Mouse (Mus musculus) liver, embryonic 14.5 days (tissue): ENCODE measurements around the gene Slc25a40. TPM values are rescaled to one million over a fixed set of nuclear protein-coding genes. Genes with fewer than 3 reads are reported as not detected.

ENCODE experiments used
- ATAC-seq: fragments of 200-750 bp; cut with Nextera tagmentation; 2 replicates; pipeline ENCODE4 v1.8.0; 2017; ENCODE audit warnings: moderate number of reproducible peaks, mild to moderate bottlenecking, moderate library complexity; ENCODE audit not compliant: insufficient read depth
- DNase-seq, 3 experiments: peaks; one replicate each; pipeline ENCODE4 v3.0.0-alpha.2; 2012 to 2013; ENCODE audit warnings: low read depth in 3 of 3, low spot score in 3 of 3
- H3K27ac ChIP-seq: fragments of 300-500 bp; sonication (generic); 2 replicates; pipeline ENCODE4 v1.5.1; 2014; ENCODE audit warnings: moderate library complexity, mild to moderate bottlenecking, control low read depth, inconsistent platforms
- H3K27me3 ChIP-seq: fragments of 300-500 bp; sonication (generic); 2 replicates; pipeline ENCODE4 v1.6.1; 2014; ENCODE audit warnings: mild to moderate bottlenecking, low read length, moderate library complexity; ENCODE audit not compliant: control insufficient read depth, insufficient read depth
- H3K36me3 ChIP-seq: fragments of 300-500 bp; sonication (generic); replicated peaks from 2 replicates; pipeline ENCODE4 v1.6.1; 2014; ENCODE audit warnings: low read depth; ENCODE audit not compliant: control insufficient read depth, insufficient read depth
- H3K4me1 ChIP-seq, 2 experiments: fragments of 200-500 bp in 1 of 2; fragments of 300-500 bp in 1 of 2; sonication (generic) in 1 of 2; replicated peaks; 2 replicates each; pipeline ENCODE4 v1.6.1; 2012 to 2014; ENCODE audit warnings: antibody characterized with exemption in 1 of 2, inconsistent platforms in 1 of 2, low read length in 1 of 2; ENCODE audit not compliant: control insufficient read depth in 2 of 2, insufficient read depth in 2 of 2
- H3K4me2 ChIP-seq: fragments of 300-500 bp; sonication (generic); 2 replicates; pipeline ENCODE4 v1.6.1; 2014; ENCODE audit warnings: low read depth, mild to moderate bottlenecking, control low read depth, moderate library complexity
- H3K4me3 ChIP-seq, 2 experiments: fragments of 200-500 bp in 1 of 2; fragments of 300-500 bp in 1 of 2; sonication (generic) in 1 of 2; 2 replicates each; pipeline ENCODE4 v1.5.1; 2012 to 2014; ENCODE audit warnings: low read depth in 2 of 2, low read length in 2 of 2, mild to moderate bottlenecking in 2 of 2, control low read depth in 1 of 2, inconsistent platforms in 1 of 2, moderate library complexity in 1 of 2; ENCODE audit not compliant: insufficient read depth in 1 of 2
- H3K9ac ChIP-seq: fragments of 300-500 bp; sonication (generic); replicated peaks from 2 replicates; pipeline ENCODE4 v1.6.1; 2014; ENCODE audit warnings: mild to moderate bottlenecking, control low read depth, moderate library complexity
- H3K9me3 ChIP-seq: fragments of 300-500 bp; sonication (generic); 2 replicates; pipeline ENCODE4 v1.6.1; 2016; ENCODE audit warnings: low read length, mixed read lengths; ENCODE audit not compliant: control insufficient read depth
- CTCF ChIP-seq: IDR thresholded peaks from 2 replicates; pipeline ENCODE4 v1.5.1; 2016; ENCODE audit warnings: antibody characterized with exemption, low read depth, control low read depth
- EP300 ChIP-seq: IDR thresholded peaks from 2 replicates; pipeline ENCODE4 v1.6.1; 2016; ENCODE audit warnings: antibody characterized with exemption, low read depth
- WGBS: fragments of 180-500 bp; shearing (Covaris S2); extraction: QIAGEN DNeasy Blood & Tissue Kit; methylation state at CpG from one replicate; pipeline ENCODE4 v1.1.7; 2014; ENCODE audit not compliant: insufficient replicate concordance; 5-methylcytosine and 5-hydroxymethylcytosine counted together
- polyA plus RNA-seq, 2 experiments: library from polyadenylated mRNA; depleted of rRNA in 1 of 2; stranded (reverse) in 1 of 2; unstranded in 1 of 2; fragments of >200 nt; fragmentation: Nextera tagmentation in 1 of 2; extraction: Ambion mirVana in 1 of 2; gene quantifications; 2 replicates each; pipeline versions ENCODE4 v1.2.1 to v1.2.3; 2012 to 2014

Slc25a40 gene
- polyA plus RNA-seq, 2 experiments = 3.4 to 3.7 TPM

- ATAC-seq (peak; percentile 64; the same call in 1 of the 2 replicates), DNase-seq (peak; percentile 26 to 54 (median 32))
- 1% methylated on average over 40 of the region's 40 CpGs for WGBS
- Histone ChIP-seq H3K36me3 (peaks cover 15% of the 10 kb centered on the region), H3K4me2 (peak overlapping the region; percentile 72), H3K27ac (no peak overlapping the region), H3K4me3 (peak overlapping the region; percentile 81 to 94), H3K27me3 (no peaks in the 10 kb centered on the region), H3K9me3 (no peaks in the 10 kb centered on the region), H3K4me1 (peaks cover 6 to 15% of the 10 kb centered on the region in 2 experiments), H3K9ac (peak overlapping the region; percentile 81)
- no peak; the same call in 1 of the 2 replicates for TF ChIP-seq CTCF
- no peak for TF ChIP-seq EP300
These were observed 580 bp downstream of the Slc25a40 start for GRCm38 (mm10) chr5:8422932-8423928.

DNA sequence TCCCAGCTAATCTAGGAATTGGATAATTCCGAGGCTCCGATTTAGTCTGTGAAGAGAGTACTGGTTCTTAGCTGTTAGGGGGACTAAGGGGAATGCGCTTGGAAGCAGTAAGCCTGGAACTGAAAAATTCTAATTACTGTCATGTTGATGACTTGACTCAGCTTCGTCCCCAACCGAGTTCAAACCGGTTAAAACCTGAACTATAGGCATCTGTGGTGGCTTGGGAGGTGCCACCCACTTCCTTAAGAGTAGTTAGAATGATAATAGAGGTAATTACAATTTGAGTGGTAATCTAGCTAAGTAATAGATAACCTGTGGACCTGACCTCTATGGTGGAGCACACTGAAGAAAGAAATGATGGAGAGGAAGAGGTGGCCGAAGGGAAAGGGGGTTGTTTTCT lies 1.5 kb downstream of the Slc25a40 start:
- TF ChIP-seq CTCF = no peak
- no peak for TF ChIP-seq EP300
- H3K36me3 ChIP-seq = peaks cover 15% of the 10 kb centered on the region
- H3K4me2 ChIP-seq = peak overlapping the region; percentile 72
- DNase-seq (peak; percentile 17 to 47 (median 20)), ATAC-seq (no peak)
- H3K9me3 ChIP-seq = no peaks in the 10 kb centered on the region
- no peak overlapping the region for H3K27ac ChIP-seq
- H3K4me1 ChIP-seq = peaks cover 6 to 15% of the 10 kb centered on the region in 2 experiments
- peak overlapping the region; percentile 81 for H3K9ac ChIP-seq
- peak overlapping the region; percentile 81 to 94 for H3K4me3 ChIP-seq
- H3K27me3 ChIP-seq = no peaks in the 10 kb centered on the region
- WGBS = 25% methylated on average over 7 of the region's 7 CpGs

GRCm38 (mm10) chr5:8425899-8426298 lies 3.2 kb downstream of the Slc25a40 start:
- peaks cover under 1% of the 10 kb centered on the region for H3K36me3 ChIP-seq
- H3K9ac ChIP-seq = no peak overlapping the region
- TF ChIP-seq EP300 = no peak
- no peak for TF ChIP-seq CTCF
- H3K9me3 ChIP-seq = no peaks in the 10 kb centered on the region
- H3K4me3 ChIP-seq = no peak overlapping the region
- H3K27ac ChIP-seq = no peak overlapping the region
- peaks cover 6 to 15% of the 10 kb centered on the region in 2 experiments for H3K4me1 ChIP-seq
- DNase-seq (no peak), ATAC-seq (no peak)
- no peak overlapping the region for H3K4me2 ChIP-seq
- WGBS = 42% methylated on average over 5 of the region's 5 CpGs
- no peaks in the 10 kb centered on the region for H3K27me3 ChIP-seq

- ATAC-seq = no peak
- WGBS = 81% methylated on average over 5 of the region's 5 CpGs
These were observed 15.0 kb downstream of the Slc25a40 start for GRCm38 (mm10) chr5:8437481-8438156.

DNA sequence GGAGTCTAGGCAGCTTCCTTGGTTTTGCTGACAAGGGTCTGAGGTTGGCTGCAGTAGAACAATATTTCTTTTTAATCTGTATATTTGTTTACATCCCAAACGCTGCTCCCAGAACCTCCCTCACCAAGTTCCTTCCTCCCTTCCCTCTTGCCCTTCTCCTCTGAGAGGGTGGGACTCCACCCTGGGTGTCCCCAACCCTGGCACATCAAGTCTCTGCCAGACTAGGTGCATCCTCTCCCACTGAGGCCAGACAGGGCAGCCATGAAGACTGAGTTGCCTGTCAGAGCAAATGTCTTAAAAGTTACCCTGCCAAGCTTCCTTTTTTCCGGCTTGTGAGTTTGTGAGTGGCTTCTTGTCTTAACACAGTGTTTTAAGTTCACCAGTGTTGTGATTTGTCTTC lies 16.4 kb downstream of the Slc25a40 start:
- no peak overlapping the region for H3K27ac ChIP-seq
- WGBS = 44% methylated on average over 2 of the region's 2 CpGs

More at GRCm38 (mm10) chr5:8437481-8438156, 15.0 kb downstream of the Slc25a40 start:
- no peak overlapping the region for H3K27ac ChIP-seq
- no peak for TF ChIP-seq EP300
- no peak for TF ChIP-seq CTCF
- no peak overlapping the region for H3K4me2 ChIP-seq
- no peak overlapping the region for H3K4me3 ChIP-seq
- no peak for DNase-seq
- no peaks in the 10 kb centered on the region for H3K4me1 ChIP-seq
- no peaks in the 10 kb centered on the region for H3K27me3 ChIP-seq
- no peak overlapping the region for H3K9ac ChIP-seq
- H3K36me3 ChIP-seq = no peaks in the 10 kb centered on the region
- no peaks in the 10 kb centered on the region for H3K9me3 ChIP-seq

More for the DNA sequence above, 16.4 kb downstream of the Slc25a40 start:
- Histone ChIP-seq H3K36me3 (no peaks in the 10 kb centered on the region), H3K4me2 (no peak overlapping the region), H3K4me3 (no peak overlapping the region), H3K9ac (no peak overlapping the region), H3K4me1 (no peaks in the 10 kb centered on the region), H3K9me3 (no peaks in the 10 kb centered on the region), H3K27me3 (no peaks in the 10 kb centered on the region)
- TF ChIP-seq CTCF = no peak
- no peak for TF ChIP-seq EP300
- ATAC-seq (no peak), DNase-seq (no peak)
